Mouse (Mus musculus) forebrain, embryonic 16.5 days (tissue): Measurements from ENCODE around the gene Nsd1. TPM values are rescaled to one million over a fixed set of nuclear protein-coding genes. Genes with fewer than 3 reads are reported as not detected.

ENCODE experiments used
- ATAC-seq: fragments of 200-750 bp; cut with Nextera tagmentation; 2 replicates; pipeline ENCODE4 v1.8.0; 2017; ENCODE audit warnings: mild to moderate bottlenecking, moderate library complexity
- H3K27ac ChIP-seq: fragments of 300-500 bp; sonication (generic); 2 replicates; pipeline ENCODE4 v1.5.1; 2014; ENCODE audit warnings: low read length, control low read depth
- H3K27me3 ChIP-seq: fragments of 300-500 bp; sonication (generic); replicated peaks from 2 replicates; pipeline ENCODE4 v1.6.1; 2014; ENCODE audit warnings: low read length; ENCODE audit not compliant: control insufficient read depth, insufficient read depth
- H3K36me3 ChIP-seq: fragments of 300-500 bp; sonication (generic); 2 replicates; pipeline ENCODE4 v1.6.1; 2014; ENCODE audit not compliant: control insufficient read depth, insufficient read depth
- H3K4me1 ChIP-seq: fragments of 300-500 bp; sonication (generic); replicated peaks from 2 replicates; pipeline ENCODE4 v1.6.1; 2014; ENCODE audit warnings: low read length; ENCODE audit not compliant: control insufficient read depth, insufficient read depth
- H3K4me2 ChIP-seq: fragments of 300-500 bp; sonication (generic); 2 replicates; pipeline ENCODE4 v1.6.1; 2014; ENCODE audit warnings: mild to moderate bottlenecking, low read length, control low read depth
- H3K4me3 ChIP-seq: fragments of 300-500 bp; sonication (generic); replicated peaks from 2 replicates; pipeline ENCODE4 v1.5.1; 2014; ENCODE audit warnings: mild to moderate bottlenecking, low read length, control low read depth
- H3K9ac ChIP-seq: fragments of 300-500 bp; sonication (generic); replicated peaks from 2 replicates; pipeline ENCODE4 v1.6.1; 2014; ENCODE audit warnings: low read depth, low read length, control low read depth
- H3K9me3 ChIP-seq: fragments of 300-500 bp; sonication (generic); 2 replicates; pipeline ENCODE4 v1.6.1; 2016; ENCODE audit warnings: low read length; ENCODE audit not compliant: control insufficient read depth
- WGBS: fragments of 180-500 bp; shearing (Covaris S2); extraction: QIAGEN DNeasy Blood & Tissue Kit; methylation state at CpG from one replicate; pipeline ENCODE4 v1.1.7; 2014; 5-methylcytosine and 5-hydroxymethylcytosine counted together
- polyA plus RNA-seq: library from polyadenylated mRNA; unstranded; fragments of >200 nt; fragmentation: Nextera tagmentation; extraction: Ambion mirVana; gene quantifications from 2 replicates; pipeline ENCODE4 v1.2.1, GENCODE M21; 2015

Gene Nsd1
- polyA plus RNA-seq, 1 experiment from 2014 or later, result 53.1 TPM

DNA sequence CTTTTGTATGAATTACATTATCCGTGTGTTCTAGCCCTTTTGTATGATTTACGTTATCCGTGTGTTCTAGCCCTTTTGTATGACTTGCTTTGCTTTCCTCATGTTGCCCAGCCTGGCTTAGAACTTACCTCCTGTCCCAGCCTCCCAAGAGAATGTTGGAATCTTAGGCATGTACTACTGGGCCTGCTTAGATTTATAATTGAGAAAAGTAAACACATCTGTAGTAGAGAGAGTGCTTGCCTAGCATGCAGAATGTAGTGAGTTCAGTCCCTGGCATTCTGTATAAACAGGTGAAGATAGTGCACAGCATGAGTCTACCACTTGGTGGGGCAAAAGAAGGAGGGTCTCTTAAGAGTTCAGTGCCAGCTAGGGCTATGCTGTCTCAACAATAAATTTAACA, 14.8 kb downstream of the Nsd1 start:
- Histone ChIP-seq H3K4me2 (no peak overlapping the region), H3K9me3 (no peaks in the 10 kb centered on the region), H3K36me3 (peaks cover 9% of the 10 kb centered on the region; the same call in 1 of the 2 replicates), H3K4me3 (no peak overlapping the region), H3K9ac (no peak overlapping the region), H3K27ac (no peak overlapping the region), H3K27me3 (no peaks in the 10 kb centered on the region), H3K4me1 (no peaks in the 10 kb centered on the region)
- no peak for ATAC-seq
- 97% methylated on average over 3 of the region's 3 CpGs for WGBS

DNA sequence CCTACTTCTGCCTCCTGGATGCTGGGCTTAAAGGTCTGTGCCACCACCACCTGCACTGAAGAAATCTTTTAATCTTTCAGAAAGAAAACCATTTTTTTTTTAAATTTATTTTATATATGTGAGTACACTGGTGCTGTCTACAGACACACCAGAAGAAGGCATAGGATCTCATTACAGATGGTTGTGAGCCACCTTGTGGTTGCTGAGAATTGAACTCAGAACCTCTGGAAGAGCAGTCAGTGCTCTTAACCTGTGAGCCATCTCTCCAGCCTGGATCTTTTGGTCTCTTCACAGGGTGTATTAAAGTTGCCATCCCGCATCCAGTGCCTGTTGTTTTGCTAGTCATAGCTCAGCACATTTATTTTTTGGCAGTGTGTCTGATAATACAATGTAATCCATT, 21.1 kb downstream of the Nsd1 start:
- 85% methylated on average over 1 of the region's 1 CpGs for WGBS
- Histone ChIP-seq H3K9ac (no peak overlapping the region), H3K36me3 (peaks cover 7% of the 10 kb centered on the region), H3K4me3 (no peak overlapping the region), H3K4me2 (no peak overlapping the region), H3K27me3 (no peaks in the 10 kb centered on the region), H3K4me1 (no peaks in the 10 kb centered on the region), H3K27ac (no peak overlapping the region), H3K9me3 (no peaks in the 10 kb centered on the region)
- ATAC-seq, result no peak

GRCm38 (mm10) chr13:55243205-55243604, 33.6 kb downstream of the Nsd1 start:
- H3K4me2 ChIP-seq, result no peak overlapping the region
- 90% methylated on average over 3 of the region's 3 CpGs for WGBS
- peaks cover 46% of the 10 kb centered on the region for H3K36me3 ChIP-seq
- H3K27ac ChIP-seq, result no peak overlapping the region
- no peak overlapping the region for H3K9ac ChIP-seq
- no peak for ATAC-seq
- H3K4me3 ChIP-seq, result no peak overlapping the region
- no peaks in the 10 kb centered on the region for H3K9me3 ChIP-seq
- no peaks in the 10 kb centered on the region for H3K4me1 ChIP-seq
- no peaks in the 10 kb centered on the region for H3K27me3 ChIP-seq

DNA sequence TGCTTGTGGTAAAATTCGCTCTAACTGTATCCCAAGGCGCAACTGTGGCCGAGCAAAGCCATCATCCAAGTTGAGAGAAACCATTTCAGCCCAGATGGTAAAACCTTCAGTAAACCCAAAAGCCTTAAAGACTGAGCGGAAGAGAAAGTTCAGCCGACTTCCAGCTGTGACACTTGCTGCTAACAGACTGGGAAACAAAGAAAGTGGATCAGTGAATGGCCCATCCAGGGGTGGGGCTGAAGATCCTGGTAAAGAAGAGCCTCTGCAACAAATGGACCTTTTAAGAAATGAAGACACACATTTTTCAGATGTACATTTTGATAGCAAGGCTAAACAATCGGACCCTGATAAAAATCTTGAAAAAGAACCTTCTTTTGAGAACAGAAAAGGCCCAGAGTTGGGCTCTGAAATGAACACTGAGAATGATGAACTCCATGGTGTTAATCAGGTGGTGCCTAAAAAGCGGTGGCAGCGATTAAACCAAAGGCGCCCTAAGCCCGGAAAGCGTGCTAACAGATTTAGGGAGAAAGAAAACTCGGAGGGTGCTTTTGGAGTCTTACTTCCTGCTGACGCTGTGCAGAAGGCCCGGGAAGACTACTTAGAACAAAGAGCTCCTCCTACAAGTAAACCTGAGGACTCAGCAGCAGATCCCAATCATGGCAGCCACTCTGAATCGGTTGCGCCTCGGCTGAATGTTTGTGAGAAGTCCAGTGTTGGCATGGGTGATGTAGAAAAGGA, 37.9 kb downstream of the Nsd1 start:
- H3K27me3 ChIP-seq, result no peaks in the 10 kb centered on the region
- no peak overlapping the region for H3K4me2 ChIP-seq
- H3K4me1 ChIP-seq, result peaks cover 3% of the 10 kb centered on the region; the same call in 1 of the 2 replicates
- 84% methylated on average over 17 of the region's 17 CpGs for WGBS
- no peak overlapping the region for H3K27ac ChIP-seq
- peaks cover 28% of the 10 kb centered on the region for H3K36me3 ChIP-seq
- no peak for ATAC-seq
- H3K4me3 ChIP-seq, result no peak overlapping the region
- H3K9ac ChIP-seq, result no peak overlapping the region
- H3K9me3 ChIP-seq, result no peaks in the 10 kb centered on the region

DNA sequence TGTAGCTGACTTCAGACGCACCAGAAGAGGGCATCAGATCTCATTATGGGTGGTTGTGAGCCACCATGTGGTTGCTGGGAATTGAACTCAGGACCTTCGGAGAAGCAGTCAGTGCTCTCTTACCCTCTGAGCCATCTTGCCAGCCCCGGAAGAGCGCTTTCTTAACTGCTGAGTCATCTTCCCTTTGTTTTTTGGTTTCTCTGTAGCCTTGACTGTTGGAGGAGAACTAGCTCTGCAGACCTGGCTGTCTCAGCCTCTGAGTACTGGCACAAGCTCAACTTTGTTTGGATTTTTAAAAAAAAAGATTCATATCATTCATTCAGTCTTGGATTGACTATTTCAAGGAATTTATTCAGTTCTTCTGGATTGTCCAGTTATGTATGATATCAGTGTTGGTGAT, 39.7 kb downstream of the Nsd1 start:
- H3K27ac ChIP-seq, result no peak overlapping the region
- no peaks in the 10 kb centered on the region for H3K27me3 ChIP-seq
- no peak overlapping the region for H3K4me2 ChIP-seq
- H3K4me3 ChIP-seq, result no peak overlapping the region
- peaks cover 3% of the 10 kb centered on the region; the same call in 1 of the 2 replicates for H3K4me1 ChIP-seq
- peaks cover 28% of the 10 kb centered on the region for H3K36me3 ChIP-seq
- ATAC-seq, result no peak
- 91% methylated on average over 4 of the region's 4 CpGs for WGBS
- no peaks in the 10 kb centered on the region for H3K9me3 ChIP-seq
- no peak overlapping the region for H3K9ac ChIP-seq

GRCm38 (mm10) chr13:55252820-55253219, 43.2 kb downstream of the Nsd1 start:
- H3K9me3 ChIP-seq, result no peaks in the 10 kb centered on the region
- no peaks in the 10 kb centered on the region for H3K27me3 ChIP-seq
- H3K9ac ChIP-seq, result no peak overlapping the region
- no peak overlapping the region for H3K27ac ChIP-seq
- H3K4me2 ChIP-seq, result no peak overlapping the region
- ATAC-seq, result no peak
- peaks cover 3% of the 10 kb centered on the region; the same call in 1 of the 2 replicates for H3K4me1 ChIP-seq
- no peak overlapping the region for H3K4me3 ChIP-seq
- 92% methylated on average over 4 of the region's 4 CpGs for WGBS
- peaks cover 5% of the 10 kb centered on the region for H3K36me3 ChIP-seq

DNA sequence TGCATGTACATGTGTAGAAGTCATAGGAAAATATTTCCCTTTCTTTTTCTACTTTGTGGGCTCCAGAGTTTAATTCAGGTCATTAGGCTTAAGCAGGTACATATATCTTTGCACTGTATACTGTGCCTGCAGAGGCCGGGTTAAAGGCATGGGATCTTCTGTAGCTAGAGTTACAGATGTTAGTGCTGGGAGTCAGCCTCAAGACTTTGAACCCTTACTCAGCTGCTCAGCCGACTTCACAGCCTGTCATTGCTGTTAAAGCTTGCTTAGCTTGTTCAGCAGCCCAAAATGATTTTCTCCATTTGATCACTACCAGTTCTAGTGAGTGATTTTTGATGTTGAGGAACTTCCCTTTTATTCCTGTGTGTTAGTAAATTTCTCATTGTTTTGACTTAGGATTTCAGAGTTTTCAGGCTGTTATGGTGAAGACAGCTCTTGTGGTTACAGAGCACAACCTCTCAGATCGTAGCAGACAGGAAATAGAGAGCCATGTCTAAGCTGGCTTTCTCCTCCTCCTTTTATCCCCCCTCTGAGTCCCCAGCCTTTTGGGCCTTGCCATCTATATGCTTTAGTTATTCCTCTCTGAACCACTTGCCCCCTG, 45.6 kb downstream of the Nsd1 start:
- H3K4me2 ChIP-seq, result no peak overlapping the region
- no peak overlapping the region for H3K9ac ChIP-seq
- no peak overlapping the region for H3K27ac ChIP-seq
- H3K9me3 ChIP-seq, result no peaks in the 10 kb centered on the region
- H3K4me1 ChIP-seq, result peaks cover 3% of the 10 kb centered on the region; the same call in 1 of the 2 replicates
- no peak overlapping the region for H3K4me3 ChIP-seq
- WGBS, result 84% methylated on average over 3 of the region's 3 CpGs
- H3K36me3 ChIP-seq, result peaks cover 2% of the 10 kb centered on the region; the same call in 1 of the 2 replicates
- no peaks in the 10 kb centered on the region for H3K27me3 ChIP-seq
- ATAC-seq, result no peak

GRCm38 (mm10) chr13:55258651-55259050, 49.1 kb downstream of the Nsd1 start:
- no peak overlapping the region for H3K9ac ChIP-seq
- no peak overlapping the region for H3K27ac ChIP-seq
- H3K9me3 ChIP-seq, result no peaks in the 10 kb centered on the region
- H3K36me3 ChIP-seq, result peaks cover 18% of the 10 kb centered on the region
- H3K4me1 ChIP-seq, result no peaks in the 10 kb centered on the region
- H3K4me2 ChIP-seq, result no peak overlapping the region
- H3K27me3 ChIP-seq, result no peaks in the 10 kb centered on the region
- WGBS, result 97% methylated on average over 3 of the region's 3 CpGs
- no peak for ATAC-seq
- H3K4me3 ChIP-seq, result no peak overlapping the region

GRCm38 (mm10) chr13:55261521-55261920, 51.9 kb downstream of the Nsd1 start:
- H3K9ac ChIP-seq, result no peak overlapping the region
- H3K27me3 ChIP-seq, result no peaks in the 10 kb centered on the region
- no peak overlapping the region for H3K4me2 ChIP-seq
- no peak overlapping the region for H3K4me3 ChIP-seq
- H3K27ac ChIP-seq, result no peak overlapping the region
- ATAC-seq, result no peak
- H3K36me3 ChIP-seq, result peaks cover 27% of the 10 kb centered on the region
- no peaks in the 10 kb centered on the region for H3K4me1 ChIP-seq
- 92% methylated on average over 8 of the region's 8 CpGs for WGBS
- no peaks in the 10 kb centered on the region for H3K9me3 ChIP-seq
